In genomic region chr8:121445027-121445471, GRCm38 (mm10) we compare ENCODE assay signal across 16 mouse cellular contexts.
DNase-seq lines count a peak whose midpoint lies in the region; ATAC-seq and TF ChIP-seq lines count a peak whose summit lies in the region.
"Had no signal": no experiment of that assay in that cellular context is flagged by ENCODE, and none has a peak within 500 bp of the region (broad histone marks: within the 10 kb centered on the region; RNA-seq: fewer than 3 reads in every experiment).

No protein-coding gene starts in this region.

- H3K9ac ChIP-seq in lung, postnatal 0 days (replicated peaks; ENCODE audit: low read depth) = no peak overlapping the region
- H3K9ac ChIP-seq: intestine, embryonic 15.5 days; midbrain, embryonic 15.5 days had no signal

- no peaks in the 10 kb centered on the region for H3K36me3 ChIP-seq in lung, postnatal 0 days (ENCODE audit: insufficient read depth, low read length)
- H3K36me3 ChIP-seq: embryonic facial prominence, embryonic 10.5 days; intestine, embryonic 15.5 days; midbrain, embryonic 15.5 days had no signal

- no peak for TF ChIP-seq EP300 in lung, postnatal 0 days (IDR thresholded peaks at IDR 0.05)

- DNase-seq in lung, postnatal 0 days (ENCODE audit: low spot score) = no peak
- DNase-seq in lung, adult 18-20 months = no peak
- peak; percentile 83 for DNase-seq in adrenal gland, postnatal 14 days
- peak; percentile 49 for DNase-seq in layer of hippocampus, adult 9-11 months
- peak; percentile 47 for DNase-seq in right cerebral cortex, postnatal 14 days
- DNase-seq in kidney, adult 11 months = no peak
- DNase-seq in cerebellum, postnatal 4 days (ENCODE audit: low spot score in 2 of 2) = no peak
- DNase-seq: heart, adult 2 months; kidney, postnatal 36 days; liver; thymus, adult 2 months had no signal

- no peaks in the 10 kb centered on the region for H3K27me3 ChIP-seq in lung, postnatal 0 days (replicated peaks; ENCODE audit: insufficient read depth, low read length)
- H3K27me3 ChIP-seq: intestine, embryonic 15.5 days; midbrain, embryonic 15.5 days had no signal

- ATAC-seq in lung, postnatal 0 days = peak; percentile 37; the same call in 1 of the 2 replicates
- no peak for ATAC-seq in megakaryocyte progenitor cell, adult 5-6 weeks (replicated peaks; ENCODE audit: poor library complexity)
- ATAC-seq: forebrain, embryonic 14.5 days; intestine, embryonic 15.5 days; midbrain, embryonic 15.5 days had no signal

- no peak for TF ChIP-seq CTCF in lung, postnatal 0 days (IDR thresholded peaks at IDR 0.05)

- 83% methylated on average over 10 of the region's 10 CpGs for WGBS in lung, postnatal 0 days

- H3K4me3 ChIP-seq in lung, postnatal 0 days (ENCODE audit: low read depth, low read length) = no peak overlapping the region
- H3K4me3 ChIP-seq: embryonic facial prominence, embryonic 10.5 days; heart, adult 2 months; intestine, embryonic 15.5 days; midbrain, embryonic 15.5 days had no signal

- H3K9me3 ChIP-seq in lung, postnatal 0 days (ENCODE audit: low read length) = no peaks in the 10 kb centered on the region
- H3K9me3 ChIP-seq: embryonic facial prominence, embryonic 10.5 days; intestine, embryonic 15.5 days; midbrain, embryonic 15.5 days had no signal

- no peak overlapping the region for H3K27ac ChIP-seq in lung, postnatal 0 days (ENCODE audit: low read length)
- H3K27ac ChIP-seq: embryonic facial prominence, embryonic 10.5 days; heart, adult 2 months; intestine, embryonic 15.5 days; midbrain, embryonic 15.5 days had no signal

- no peak overlapping the region for H3K4me2 ChIP-seq in lung, postnatal 0 days (replicated peaks; ENCODE audit: low read depth, low read length)
- H3K4me2 ChIP-seq: intestine, embryonic 15.5 days; midbrain, embryonic 15.5 days had no signal

- H3K4me1 ChIP-seq in lung, postnatal 0 days (ENCODE audit: insufficient read depth, low read depth, low read length) = no peaks in the 10 kb centered on the region
- H3K4me1 ChIP-seq: intestine, embryonic 15.5 days; midbrain, embryonic 15.5 days had no signal

Comparison
In these comparisons a context has a peak if more than half of its experiments do, and no peak if none do; other contexts are left out.
1. DNase-seq: peak in adrenal gland, postnatal 14 days (single experiment), layer of hippocampus, adult 9-11 months (single experiment) and right cerebral cortex, postnatal 14 days (single experiment); none in lung, postnatal 0 days (single experiment), lung, adult 18-20 months (0 of 2), kidney, adult 11 months (single experiment) and cerebellum, postnatal 4 days (0 of 2).